Mouse (Mus musculus) neural tube, embryonic 15.5 days (tissue): Measurements from ENCODE around the gene Zbtb46. TPM values are rescaled to one million over a fixed set of nuclear protein-coding genes. Genes with fewer than 3 reads are reported as not detected.

Experiments
- ATAC-seq: fragments of 200-750 bp; cut with Nextera tagmentation; 2 replicates; pipeline ENCODE4 v1.8.0; 2017; ENCODE audit warnings: mild to moderate bottlenecking, moderate TSS enrichment, moderate library complexity; ENCODE audit not compliant: low FRiP score
- H3K27ac ChIP-seq: fragments of 300-500 bp; sonication (generic); replicated peaks from 2 replicates; pipeline ENCODE4 v1.5.1; 2015; ENCODE audit warnings: mild to moderate bottlenecking, inconsistent platforms
- H3K27me3 ChIP-seq: fragments of 300-500 bp; sonication (generic); replicated peaks from 2 replicates; pipeline ENCODE4 v1.6.1; 2015; ENCODE audit warnings: inconsistent platforms
- H3K36me3 ChIP-seq: fragments of 300-500 bp; sonication (generic); 2 replicates; pipeline ENCODE4 v1.6.1; 2015; ENCODE audit warnings: inconsistent platforms
- H3K4me1 ChIP-seq: fragments of 300-500 bp; sonication (generic); 2 replicates; pipeline ENCODE4 v1.6.1; 2015; ENCODE audit warnings: inconsistent platforms
- H3K4me2 ChIP-seq: fragments of 300-500 bp; sonication (generic); 2 replicates; pipeline ENCODE4 v1.6.1; 2015; ENCODE audit warnings: inconsistent platforms, mild to moderate bottlenecking, moderate library complexity
- H3K4me3 ChIP-seq: fragments of 300-500 bp; sonication (generic); replicated peaks from 2 replicates; pipeline ENCODE4 v1.5.1; 2015; ENCODE audit warnings: mild to moderate bottlenecking, inconsistent platforms
- H3K9ac ChIP-seq: fragments of 300-500 bp; sonication (generic); replicated peaks from 2 replicates; pipeline ENCODE4 v1.6.1; 2015; ENCODE audit warnings: mild to moderate bottlenecking, inconsistent platforms
- H3K9me3 ChIP-seq: fragments of 300-500 bp; sonication (generic); replicated peaks from 2 replicates; pipeline ENCODE4 v1.6.1; 2016; ENCODE audit warnings: inconsistent platforms
- WGBS: fragments of 180-500 bp; shearing (Covaris S2); methylation state at CpG from one replicate; pipeline ENCODE4 v1.1.7; 2015; ENCODE audit warnings: mixed read lengths; 5-methylcytosine and 5-hydroxymethylcytosine counted together
- polyA plus RNA-seq: library from polyadenylated mRNA; unstranded; fragments of >200 nt; fragmentation: Nextera tagmentation; extraction: Ambion mirVana; gene quantifications from 2 replicates; pipeline ENCODE4 v1.2.1, GENCODE M21; 2015

The Zbtb46 gene
- polyA plus RNA-seq, 1 experiment from 2014 or later, result 19.7 TPM

- Histone ChIP-seq H3K27ac (no peak overlapping the region), H3K27me3 (no peaks in the 10 kb centered on the region), H3K4me3 (no peak overlapping the region), H3K36me3 (peaks cover 18% of the 10 kb centered on the region), H3K4me2 (no peak overlapping the region), H3K9me3 (no peaks in the 10 kb centered on the region), H3K9ac (no peak overlapping the region), H3K4me1 (no peaks in the 10 kb centered on the region)
- WGBS, result 94% methylated on average over 9 of the region's 9 CpGs
- no peak for ATAC-seq
Measured at GRCm38 (mm10) chr2:181423834-181424233, 35.4 kb downstream of the Zbtb46 start.

GRCm38 (mm10) chr2:181420903-181421638, 38.2 kb downstream of the Zbtb46 start:
- no peaks in the 10 kb centered on the region for H3K27me3 ChIP-seq
- H3K4me1 ChIP-seq, result no peaks in the 10 kb centered on the region
- H3K4me3 ChIP-seq, result no peak overlapping the region
- no peak for ATAC-seq
- H3K9me3 ChIP-seq, result no peaks in the 10 kb centered on the region
- H3K36me3 ChIP-seq, result peaks cover 18% of the 10 kb centered on the region
- no peak overlapping the region for H3K9ac ChIP-seq
- H3K4me2 ChIP-seq, result no peak overlapping the region
- H3K27ac ChIP-seq, result no peak overlapping the region
- 78% methylated on average over 4 of the region's 4 CpGs for WGBS

GRCm38 (mm10) chr2:181420426-181420825, 38.8 kb downstream of the Zbtb46 start:
- Histone ChIP-seq H3K27me3 (no peaks in the 10 kb centered on the region), H3K9me3 (no peaks in the 10 kb centered on the region), H3K4me3 (no peak overlapping the region), H3K27ac (no peak overlapping the region), H3K4me1 (no peaks in the 10 kb centered on the region), H3K9ac (no peak overlapping the region), H3K4me2 (no peak overlapping the region), H3K36me3 (peaks cover 18% of the 10 kb centered on the region)
- no peak for ATAC-seq
- WGBS, result 84% methylated on average over 4 of the region's 4 CpGs

DNA sequence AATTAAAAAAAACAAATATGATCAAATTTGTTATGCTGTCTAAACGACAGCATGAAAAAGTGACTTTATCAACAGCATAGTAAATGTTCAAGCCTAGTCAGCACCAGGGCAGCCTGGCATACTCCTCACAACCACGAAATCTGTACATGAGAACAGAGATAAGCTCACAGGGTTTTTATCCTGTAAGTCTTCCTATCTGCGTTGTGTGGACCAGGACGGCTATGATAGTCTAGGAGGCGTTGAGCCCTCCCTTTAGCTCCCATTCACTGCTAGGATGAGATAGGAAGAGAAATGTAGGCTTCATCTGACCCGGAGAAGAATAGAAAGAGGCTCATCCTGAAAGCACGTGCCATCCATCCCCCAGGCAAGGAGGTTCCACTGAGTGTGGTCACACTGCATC, 39.9 kb downstream of the Zbtb46 start:
- Histone ChIP-seq H3K9me3 (no peaks in the 10 kb centered on the region), H3K9ac (no peak overlapping the region), H3K4me1 (no peaks in the 10 kb centered on the region), H3K27me3 (no peaks in the 10 kb centered on the region), H3K27ac (no peak overlapping the region), H3K36me3 (peaks cover 18% of the 10 kb centered on the region), H3K4me3 (no peak overlapping the region), H3K4me2 (no peak overlapping the region)
- no peak for ATAC-seq
- WGBS, result 86% methylated on average over 7 of the region's 7 CpGs

- 65% methylated on average over 3 of the region's 3 CpGs for WGBS
- ATAC-seq, result no peak
- no peaks in the 10 kb centered on the region for H3K36me3 ChIP-seq
Measured at GRCm38 (mm10) chr2:181415945-181416344, 43.3 kb downstream of the Zbtb46 start.

GRCm38 (mm10) chr2:181413141-181413540, 46.1 kb downstream of the Zbtb46 start:
- Histone ChIP-seq H3K4me2 (no peak overlapping the region), H3K36me3 (no peaks in the 10 kb centered on the region), H3K4me3 (no peak overlapping the region), H3K9me3 (no peaks in the 10 kb centered on the region), H3K27me3 (no peaks in the 10 kb centered on the region), H3K4me1 (peaks cover 11% of the 10 kb centered on the region; the same call in 1 of the 2 replicates), H3K9ac (no peak overlapping the region), H3K27ac (no peak overlapping the region)
- 34% methylated on average over 2 of the region's 2 CpGs for WGBS
- no peak for ATAC-seq

More at GRCm38 (mm10) chr2:181415945-181416344, 43.3 kb downstream of the Zbtb46 start:
- no peak overlapping the region for H3K4me2 ChIP-seq
- H3K9me3 ChIP-seq, result no peaks in the 10 kb centered on the region
- H3K27me3 ChIP-seq, result no peaks in the 10 kb centered on the region
- no peak overlapping the region for H3K9ac ChIP-seq
- no peak overlapping the region for H3K4me3 ChIP-seq
- peaks cover 7% of the 10 kb centered on the region; the same call in 1 of the 2 replicates for H3K4me1 ChIP-seq
- no peak overlapping the region for H3K27ac ChIP-seq

GRCm38 (mm10) chr2:181410760-181411473, 48.3 kb downstream of the Zbtb46 start:
- ATAC-seq, result peak; percentile 50; the same call in 1 of the 2 replicates
- Histone ChIP-seq H3K9ac (no peak overlapping the region), H3K27ac (peak overlapping the region; percentile 30; the same call in 1 of the 2 replicates), H3K36me3 (0 out of 2 replicates have a peak, but pooled peaks cover 6% of the 10 kb centered on the region), H3K4me3 (no peak overlapping the region), H3K9me3 (no peaks in the 10 kb centered on the region), H3K27me3 (no peaks in the 10 kb centered on the region), H3K4me2 (no peak overlapping the region), H3K4me1 (peaks cover 11% of the 10 kb centered on the region; the same call in 1 of the 2 replicates)
- 31% methylated on average over 4 of the region's 4 CpGs for WGBS

- no peak overlapping the region for H3K4me2 ChIP-seq
- 84% methylated on average over 7 of the region's 7 CpGs for WGBS
- H3K27me3 ChIP-seq, result no peaks in the 10 kb centered on the region
- peaks cover 11% of the 10 kb centered on the region; the same call in 1 of the 2 replicates for H3K4me1 ChIP-seq
- no peak overlapping the region for H3K9ac ChIP-seq
- no peaks in the 10 kb centered on the region for H3K9me3 ChIP-seq
- H3K27ac ChIP-seq, result no peak overlapping the region
- 0 out of 2 replicates have a peak, but pooled peaks cover 6% of the 10 kb centered on the region for H3K36me3 ChIP-seq
- H3K4me3 ChIP-seq, result no peak overlapping the region
- ATAC-seq, result no peak
Measured at GRCm38 (mm10) chr2:181409643-181410042, 49.6 kb downstream of the Zbtb46 start.

DNA sequence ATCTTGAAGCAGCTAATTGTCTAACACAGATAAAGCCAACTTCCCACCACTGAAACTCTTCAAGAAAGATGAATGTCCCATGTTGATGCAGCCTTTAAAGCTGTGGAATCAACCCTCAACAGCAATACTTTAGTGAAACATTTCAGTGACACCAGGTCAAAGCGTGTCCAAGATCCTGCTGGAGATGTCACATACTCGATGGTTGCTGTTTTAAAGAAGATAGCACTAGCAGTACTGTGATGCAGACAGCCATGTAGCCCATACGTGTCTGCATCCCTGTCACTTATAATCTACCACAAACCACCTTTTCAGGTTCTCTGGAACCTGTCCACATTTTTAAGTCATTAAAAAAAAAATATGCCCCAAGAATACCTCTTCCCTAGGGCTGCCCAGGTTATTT, 55.5 kb downstream of the Zbtb46 start:
- H3K4me1 ChIP-seq, result no peaks in the 10 kb centered on the region
- WGBS, result 95% methylated on average over 3 of the region's 3 CpGs
- H3K9ac ChIP-seq, result no peak overlapping the region
- no peak overlapping the region for H3K27ac ChIP-seq
- H3K9me3 ChIP-seq, result no peaks in the 10 kb centered on the region
- no peak overlapping the region for H3K4me3 ChIP-seq
- no peak for ATAC-seq
- H3K27me3 ChIP-seq, result no peaks in the 10 kb centered on the region
- H3K4me2 ChIP-seq, result no peak overlapping the region
- 0 out of 2 replicates have a peak, but pooled peaks cover 6% of the 10 kb centered on the region for H3K36me3 ChIP-seq

GRCm38 (mm10) chr2:181401497-181401896, 57.7 kb downstream of the Zbtb46 start:
- H3K4me3 ChIP-seq, result no peak overlapping the region
- no peak overlapping the region for H3K27ac ChIP-seq
- no peak for ATAC-seq
- H3K27me3 ChIP-seq, result no peaks in the 10 kb centered on the region
- no peak overlapping the region for H3K4me2 ChIP-seq
- no peaks in the 10 kb centered on the region for H3K36me3 ChIP-seq
- H3K9me3 ChIP-seq, result no peaks in the 10 kb centered on the region
- 43% methylated on average over 1 of the region's 1 CpGs for WGBS
- H3K9ac ChIP-seq, result no peak overlapping the region
- H3K4me1 ChIP-seq, result 0 out of 2 replicates have a peak, but pooled peaks cover 7% of the 10 kb centered on the region

DNA sequence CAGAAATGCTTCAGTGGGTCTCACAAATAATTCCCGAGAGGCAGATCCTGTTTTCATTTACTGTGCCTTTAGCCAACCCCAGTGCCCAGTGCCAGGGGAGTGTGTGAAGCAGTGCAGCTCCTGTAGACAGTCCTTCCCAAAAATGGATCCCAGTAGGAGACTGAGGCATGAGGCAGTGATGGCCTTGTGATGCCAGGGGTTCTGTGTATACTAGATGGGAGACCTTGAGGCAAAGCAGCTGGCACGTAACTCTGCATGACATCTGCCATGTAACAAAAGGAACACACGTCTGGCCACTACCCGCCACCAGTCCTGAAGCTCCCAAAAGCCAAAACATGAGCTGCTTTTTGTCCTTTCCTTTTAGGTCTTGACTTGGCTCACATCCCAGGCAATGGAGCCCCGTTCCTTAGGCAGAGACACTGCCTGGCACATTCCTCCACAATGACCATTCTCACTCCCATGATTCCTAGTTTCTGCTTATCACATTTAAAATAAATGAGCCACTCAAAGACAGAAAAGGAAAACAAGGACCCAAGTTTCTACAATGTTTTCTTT, 61.9 kb downstream of the Zbtb46 start:
- H3K4me2 ChIP-seq, result no peak overlapping the region
- H3K27me3 ChIP-seq, result no peaks in the 10 kb centered on the region
- no peak overlapping the region for H3K9ac ChIP-seq
- no peak for ATAC-seq
- H3K4me3 ChIP-seq, result no peak overlapping the region
- 57% methylated on average over 5 of the region's 5 CpGs for WGBS
- H3K9me3 ChIP-seq, result no peaks in the 10 kb centered on the region
- H3K4me1 ChIP-seq, result 0 out of 2 replicates have a peak, but pooled peaks cover 7% of the 10 kb centered on the region
- 0 out of 2 replicates have a peak, but pooled peaks cover 7% of the 10 kb centered on the region for H3K36me3 ChIP-seq
- H3K27ac ChIP-seq, result peak overlapping the region; percentile 23; the same call in 1 of the 2 replicates
